Mouse (Mus musculus): ENCODE data around the gene Zkscan17.

Zkscan17 gene

GRCm38 (mm10) chr11:59451086-59451485, 75.5 kb downstream of the Zkscan17 start, which contains the start of gene Snap47:
Gene Snap47, minus strand, starts transcription at chr11:59451186.
- no peak for DNase-seq

DNA sequence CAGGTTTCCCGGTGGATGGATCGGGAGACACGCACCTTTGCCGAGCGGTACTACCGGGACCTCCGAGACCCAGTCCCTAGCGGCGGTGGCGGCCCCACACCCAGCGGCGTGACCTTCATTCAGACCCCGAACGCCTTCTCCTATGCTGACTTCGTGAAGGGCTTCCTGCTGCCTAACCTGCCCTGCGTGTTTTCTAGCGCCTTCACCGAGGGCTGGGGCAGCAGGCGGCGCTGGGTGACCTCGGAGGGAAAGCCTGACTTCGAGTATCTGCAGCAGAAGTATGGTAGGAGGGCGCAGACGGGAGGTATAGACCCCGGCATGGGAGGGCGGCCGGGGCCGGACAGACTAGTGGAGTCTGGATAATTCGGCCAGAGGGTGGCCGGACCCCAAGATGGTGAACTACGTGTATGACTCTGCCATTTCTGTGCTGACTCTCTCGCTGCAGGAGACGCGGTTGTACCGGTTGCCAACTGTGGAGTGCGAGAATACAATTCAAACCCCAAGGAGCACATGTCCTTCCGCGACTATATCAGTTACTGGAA, 76.2 kb downstream of the Zkscan17 start:
- DNase-seq, result peak; percentile 51 to 54

- DNase-seq, result peak; percentile 91 to 92
These were observed 76.8 kb downstream of the Zkscan17 start, which contains the start of gene Jmjd4 for GRCm38 (mm10) chr11:59449741-59450229. Gene Jmjd4, plus strand, starts transcription at chr11:59450045.

DNA sequence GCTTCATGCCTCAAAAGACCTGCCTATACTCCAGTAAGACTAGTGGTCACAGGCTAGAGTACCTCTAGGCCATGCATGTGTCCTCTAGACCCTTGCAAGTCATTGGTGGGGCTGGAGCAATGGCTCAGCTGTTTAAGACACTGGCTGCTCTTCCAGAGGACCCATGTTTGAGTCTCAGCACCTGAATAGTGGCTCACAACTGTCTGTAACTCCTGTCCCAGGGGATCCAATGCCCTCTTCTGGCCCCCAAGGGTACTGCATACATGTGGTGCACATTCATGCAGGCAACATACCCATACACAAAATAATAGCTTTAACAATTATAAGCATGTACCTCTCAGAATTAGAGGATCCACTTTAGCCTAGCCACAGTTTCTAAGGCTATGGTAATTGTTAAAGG, 83.4 kb downstream of the Zkscan17 start:
- no peak for DNase-seq

GRCm38 (mm10) chr11:59437954-59438353, 88.6 kb downstream of the Zkscan17 start:
- DNase-seq, result no peak

All from lung, adult 18-20 months (tissue).